Mouse (Mus musculus): ENCODE results near the gene Hist3h2ba. TPM values are rescaled to one million over a fixed set of nuclear protein-coding genes. Genes with fewer than 3 reads are reported as not detected.

Hist3h2ba gene
- polyA plus RNA-seq, 1 experiment: 726 TPM

DNA sequence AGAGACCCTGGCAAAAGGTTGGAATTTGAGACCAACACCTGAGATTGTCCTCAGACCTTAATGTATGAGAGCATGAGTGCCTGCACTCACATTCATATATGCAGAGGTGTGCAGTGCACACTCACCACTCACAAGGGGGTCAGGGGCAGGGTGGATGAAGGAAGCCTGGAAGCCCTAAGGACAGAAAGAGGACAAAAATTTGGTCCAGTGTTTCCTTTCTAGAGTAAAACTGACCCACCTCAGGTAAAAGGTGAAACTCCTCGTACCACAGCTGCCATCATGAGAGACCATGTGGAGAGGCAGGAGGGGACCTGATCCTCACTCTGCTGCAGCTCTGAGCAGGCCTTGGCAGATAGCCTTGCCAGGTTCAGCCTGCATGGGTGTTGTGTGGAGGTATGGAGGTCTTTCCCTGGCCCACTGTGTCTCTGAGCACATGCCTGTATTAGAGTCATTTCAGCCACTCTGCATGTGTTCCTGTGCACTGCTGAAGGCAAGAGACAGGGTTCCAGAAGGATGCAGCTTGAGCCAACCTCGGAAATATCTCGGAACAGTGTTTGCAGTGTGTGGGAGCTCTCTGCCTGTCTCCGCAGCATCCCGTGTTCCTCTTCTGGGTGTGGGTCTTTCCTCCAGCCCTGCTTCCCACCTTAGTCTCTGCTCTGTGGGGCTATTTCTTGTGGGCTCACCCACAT is 8.7 kb downstream of the Hist3h2ba start:
- no peak for DNase-seq (ENCODE audit: low read depth)
- TF ChIP-seq POLR2A (IDR thresholded peaks at IDR 0.05; ENCODE audit: borderline replicate concordance, extremely low read depth, insufficient read depth, insufficient read length, poor library complexity, severe bottlenecking) (no peak), CTCF (IDR thresholded peaks at IDR 0.05; ENCODE audit: borderline replicate concordance, extremely low read depth, insufficient read depth, insufficient read length) (no peak)

DNA sequence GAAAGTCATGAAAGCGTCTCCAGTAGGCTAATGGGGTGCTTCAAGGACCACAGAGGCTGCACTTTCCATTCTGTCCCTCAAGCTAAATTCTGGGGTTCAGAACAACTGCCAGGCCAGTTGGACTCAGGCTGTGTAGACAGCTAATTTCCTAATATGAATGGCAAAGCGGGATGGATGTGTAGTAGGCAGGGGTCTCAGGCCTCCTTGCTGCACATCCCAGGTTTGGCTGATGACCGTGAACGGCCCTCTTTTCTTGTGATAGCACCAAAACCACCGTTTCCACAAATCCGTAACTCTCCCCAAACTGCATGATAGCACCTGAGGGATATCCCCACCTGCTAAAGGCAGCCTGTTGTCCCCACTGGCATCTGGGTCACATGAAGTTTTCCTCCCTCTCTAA is 9.8 kb downstream of the Hist3h2ba start:
- DNase-seq (ENCODE audit: low read depth): no peak
- TF ChIP-seq POLR2A (IDR thresholded peaks at IDR 0.05; ENCODE audit: borderline replicate concordance, extremely low read depth, insufficient read depth, insufficient read length, poor library complexity, severe bottlenecking): no peak
- TF ChIP-seq CTCF (IDR thresholded peaks at IDR 0.05; ENCODE audit: borderline replicate concordance, extremely low read depth, insufficient read depth, insufficient read length): no peak

DNA sequence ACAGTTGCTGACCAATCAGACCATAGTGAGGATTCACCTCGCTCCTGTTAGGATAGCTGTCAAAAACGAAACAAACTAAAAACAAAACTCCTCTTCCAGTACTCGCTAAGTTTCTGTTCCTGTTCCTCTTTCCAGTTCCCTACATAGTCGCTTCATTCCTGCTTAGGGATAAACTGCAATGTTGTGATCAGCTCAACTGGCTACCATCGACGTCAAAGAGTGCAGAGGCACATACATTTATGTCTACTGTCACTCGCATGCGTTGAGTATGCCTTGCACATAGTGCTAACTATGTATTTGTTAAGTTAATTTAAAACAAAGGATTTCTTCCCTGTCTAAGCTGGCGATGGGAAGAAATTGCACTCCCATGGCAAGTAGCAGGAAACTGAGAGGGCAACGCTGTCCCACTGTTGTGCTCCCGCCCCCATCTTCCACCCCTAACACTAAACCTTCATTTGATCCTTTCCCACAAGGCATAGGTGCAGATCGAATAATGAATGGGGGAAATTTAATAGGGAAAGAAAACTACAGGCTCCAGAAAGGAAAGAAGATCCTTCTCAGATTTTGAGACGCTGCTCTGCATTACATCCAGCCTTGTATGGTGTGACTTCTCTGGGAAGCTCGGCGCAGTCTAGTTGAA is 10.6 kb downstream of the Hist3h2ba start:
- no peak for DNase-seq (ENCODE audit: low read depth)
- TF ChIP-seq CTCF (IDR thresholded peaks at IDR 0.05; ENCODE audit: borderline replicate concordance, extremely low read depth, insufficient read depth, insufficient read length): no peak
- TF ChIP-seq POLR2A (IDR thresholded peaks at IDR 0.05; ENCODE audit: borderline replicate concordance, extremely low read depth, insufficient read depth, insufficient read length, poor library complexity, severe bottlenecking): no peak

DNA sequence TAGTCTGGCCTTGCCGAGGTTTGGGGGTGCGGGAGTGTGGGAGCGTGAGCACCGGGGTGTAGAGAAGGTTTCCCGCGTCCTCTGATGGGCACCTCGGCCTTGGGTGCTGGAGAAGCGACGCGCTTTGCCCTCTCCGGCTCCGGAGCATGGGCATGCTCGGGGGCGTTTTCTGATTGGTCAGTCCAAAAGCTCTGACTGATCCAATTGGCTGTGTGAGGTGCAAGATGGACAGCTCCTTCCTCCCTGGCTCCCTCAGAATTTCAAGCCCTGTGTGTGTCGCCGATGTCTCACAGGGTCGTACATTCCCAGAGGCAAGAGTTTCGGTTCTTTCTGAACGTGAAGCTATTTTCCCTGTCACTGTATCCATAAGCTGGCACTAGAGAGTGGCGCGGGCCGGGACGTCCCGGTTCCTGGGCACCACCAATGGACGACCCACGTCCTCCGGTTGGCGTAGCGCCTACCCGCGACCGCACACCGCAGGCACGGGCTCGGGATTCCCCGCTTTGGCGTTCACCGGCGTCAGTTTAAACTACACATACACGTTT is 11.3 kb downstream of the Hist3h2ba start:
- TF ChIP-seq POLR2A (IDR thresholded peaks at IDR 0.05; ENCODE audit: borderline replicate concordance, extremely low read depth, insufficient read depth, insufficient read length, poor library complexity, severe bottlenecking): no peak
- peak; percentile 31; the same call in 1 of the 2 replicates for TF ChIP-seq CTCF (IDR thresholded peaks at IDR 0.05; ENCODE audit: borderline replicate concordance, extremely low read depth, insufficient read depth, insufficient read length)
- peak; percentile 93 for DNase-seq (ENCODE audit: low read depth)

DNA sequence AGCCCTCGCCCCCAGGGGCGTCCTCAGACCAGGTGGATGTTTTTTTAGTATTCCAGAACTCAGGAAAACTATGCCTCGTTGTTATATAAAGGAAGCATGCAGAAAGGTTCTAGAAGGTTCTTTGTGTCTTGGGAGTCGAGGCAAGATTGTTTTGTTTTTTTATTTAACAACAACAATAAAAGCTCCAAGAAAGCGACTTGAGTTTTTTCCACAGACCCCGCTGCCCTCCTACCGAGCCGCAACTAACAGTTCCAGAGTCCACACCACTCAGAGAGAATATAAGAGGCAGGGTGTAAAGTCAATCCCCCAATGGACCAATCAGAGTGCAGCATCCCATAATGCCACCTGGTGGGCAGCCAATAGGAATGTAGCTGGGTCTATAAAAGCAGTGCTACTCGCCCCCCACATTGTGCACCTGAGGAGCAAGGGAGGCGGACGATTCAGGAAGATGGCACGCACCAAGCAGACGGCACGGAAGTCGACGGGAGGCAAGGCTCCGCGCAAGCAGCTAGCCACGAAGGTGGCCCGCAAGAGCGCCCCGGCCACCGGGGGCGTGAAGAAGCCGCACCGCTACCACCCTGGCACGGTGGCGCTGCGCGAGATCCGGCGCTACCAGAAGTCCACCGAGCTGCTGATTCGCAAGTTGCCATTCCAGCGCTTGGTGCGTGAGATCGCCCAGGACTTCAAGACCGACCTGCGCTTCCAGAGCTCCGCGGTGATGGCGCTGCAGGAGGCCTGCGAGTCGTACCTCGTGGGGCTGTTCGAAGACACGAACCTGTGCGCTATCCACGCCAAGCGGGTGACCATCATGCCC is 12.9 kb downstream of the Hist3h2ba start:
- TF ChIP-seq POLR2A (IDR thresholded peaks at IDR 0.05; ENCODE audit: borderline replicate concordance, extremely low read depth, insufficient read depth, insufficient read length, poor library complexity, severe bottlenecking): no peak
- no peak for TF ChIP-seq CTCF (IDR thresholded peaks at IDR 0.05; ENCODE audit: borderline replicate concordance, extremely low read depth, insufficient read depth, insufficient read length)
- no peak for DNase-seq (ENCODE audit: low read depth)

DNA sequence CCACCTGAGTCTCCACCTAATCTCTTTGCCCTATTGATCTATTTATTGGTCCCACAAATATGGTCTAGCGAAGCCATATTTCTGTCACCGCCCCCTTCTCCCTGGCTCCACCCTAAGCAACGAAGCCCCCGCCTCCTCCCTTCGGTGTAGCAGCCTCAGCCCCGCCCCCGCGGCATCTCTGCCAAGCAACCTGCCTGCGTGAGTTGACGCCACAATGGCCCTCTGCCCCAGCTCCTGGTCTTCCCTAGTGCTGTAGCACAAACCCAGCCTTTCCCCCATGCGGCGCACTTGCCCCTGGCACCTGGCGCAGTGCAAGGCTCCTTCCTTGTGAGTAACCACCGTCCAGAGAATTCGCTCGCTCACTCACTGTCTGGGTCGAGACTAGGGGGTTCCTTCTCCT is 14.8 kb downstream of the Hist3h2ba start:
- DNase-seq (ENCODE audit: low read depth): peak; percentile 46
- TF ChIP-seq POLR2A (IDR thresholded peaks at IDR 0.05; ENCODE audit: borderline replicate concordance, extremely low read depth, insufficient read depth, insufficient read length, poor library complexity, severe bottlenecking): no peak
- TF ChIP-seq CTCF (IDR thresholded peaks at IDR 0.05; ENCODE audit: borderline replicate concordance, extremely low read depth, insufficient read depth, insufficient read length): no peak

DNA sequence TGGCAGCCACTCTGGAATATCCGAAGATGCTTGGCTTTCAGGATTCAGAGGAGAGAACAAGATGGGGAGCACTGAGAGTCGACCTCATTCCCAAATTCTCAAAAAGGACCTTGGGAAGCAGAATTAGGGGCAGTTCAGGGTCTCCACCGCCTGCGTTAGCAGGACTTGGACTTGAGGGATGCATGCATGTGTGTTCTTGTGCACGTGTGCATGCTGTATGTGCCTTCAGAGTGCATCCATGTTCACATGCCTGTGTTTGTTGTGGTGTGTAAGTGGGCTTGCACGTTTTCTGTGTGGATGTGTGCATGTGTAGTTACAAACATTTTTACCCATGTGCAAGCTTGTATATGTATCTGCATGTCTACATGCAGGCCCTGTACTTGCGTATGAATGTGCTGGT is 15.5 kb downstream of the Hist3h2ba start:
- TF ChIP-seq POLR2A (IDR thresholded peaks at IDR 0.05; ENCODE audit: borderline replicate concordance, extremely low read depth, insufficient read depth, insufficient read length, poor library complexity, severe bottlenecking) (no peak), CTCF (IDR thresholded peaks at IDR 0.05; ENCODE audit: borderline replicate concordance, extremely low read depth, insufficient read depth, insufficient read length) (no peak)
- DNase-seq (ENCODE audit: low read depth): no peak

DNA sequence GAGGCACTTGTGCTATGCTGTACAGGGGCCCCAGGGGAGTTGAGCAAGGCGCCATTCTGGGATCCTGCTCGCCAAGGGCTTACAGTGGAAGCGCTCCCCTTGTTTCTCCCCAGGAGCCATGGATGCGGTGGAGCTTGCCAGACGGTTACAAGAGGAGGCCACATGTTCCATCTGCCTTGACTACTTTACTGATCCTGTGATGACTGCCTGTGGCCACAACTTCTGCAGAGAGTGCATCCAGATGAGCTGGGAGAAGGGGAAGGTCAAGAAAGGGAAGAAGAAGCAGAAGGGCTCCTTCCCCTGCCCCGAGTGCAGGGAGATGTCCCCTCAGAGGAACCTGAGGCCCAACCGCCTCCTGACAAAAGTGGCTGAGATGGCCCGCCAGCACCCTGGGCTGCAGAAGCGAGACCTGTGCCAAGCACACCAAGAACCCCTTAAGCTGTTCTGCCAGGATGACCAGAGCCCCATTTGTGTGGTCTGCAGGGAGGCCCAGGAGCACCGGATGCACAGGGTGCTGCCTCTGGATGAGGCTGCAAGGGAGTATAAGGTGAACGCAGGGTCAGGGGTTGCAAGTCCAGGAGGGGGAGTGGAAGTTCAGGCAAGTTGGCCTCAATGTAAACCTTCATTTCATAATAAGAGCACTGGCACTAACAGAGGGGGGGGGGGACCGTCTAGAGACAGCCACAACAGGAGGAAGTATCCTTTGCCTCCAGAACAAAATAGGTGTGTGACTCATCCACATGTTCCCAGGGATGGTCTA is 16.5 kb downstream of the Hist3h2ba start:
- TF ChIP-seq CTCF (IDR thresholded peaks at IDR 0.05; ENCODE audit: borderline replicate concordance, extremely low read depth, insufficient read depth, insufficient read length) (no peak), POLR2A (IDR thresholded peaks at IDR 0.05; ENCODE audit: borderline replicate concordance, extremely low read depth, insufficient read depth, insufficient read length, poor library complexity, severe bottlenecking) (no peak)
- DNase-seq (ENCODE audit: low read depth): no peak

DNA sequence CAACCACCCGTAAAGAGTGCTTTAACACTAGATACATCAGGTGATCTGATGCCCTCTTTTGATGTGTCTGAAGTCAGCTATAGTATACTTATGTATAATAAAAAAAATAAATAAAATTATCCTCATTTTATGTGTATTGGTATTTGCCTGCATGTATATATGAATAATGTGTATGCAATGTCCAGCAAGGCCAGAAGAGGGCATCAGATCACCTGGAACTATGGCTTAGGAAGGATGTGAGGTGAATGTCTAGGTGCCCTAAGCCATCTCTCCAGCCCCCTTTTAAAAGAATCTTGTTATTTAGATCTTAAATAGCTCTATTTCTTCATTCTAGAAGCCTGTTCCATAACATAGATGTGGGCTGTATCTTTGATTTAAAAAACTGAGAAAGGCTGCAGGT is 18.6 kb downstream of the Hist3h2ba start:
- TF ChIP-seq POLR2A (IDR thresholded peaks at IDR 0.05; ENCODE audit: borderline replicate concordance, extremely low read depth, insufficient read depth, insufficient read length, poor library complexity, severe bottlenecking): no peak
- TF ChIP-seq CTCF (IDR thresholded peaks at IDR 0.05; ENCODE audit: borderline replicate concordance, extremely low read depth, insufficient read depth, insufficient read length): peak; percentile 22; the same call in 1 of the 2 replicates
- no peak for DNase-seq (ENCODE audit: low read depth)

DNA sequence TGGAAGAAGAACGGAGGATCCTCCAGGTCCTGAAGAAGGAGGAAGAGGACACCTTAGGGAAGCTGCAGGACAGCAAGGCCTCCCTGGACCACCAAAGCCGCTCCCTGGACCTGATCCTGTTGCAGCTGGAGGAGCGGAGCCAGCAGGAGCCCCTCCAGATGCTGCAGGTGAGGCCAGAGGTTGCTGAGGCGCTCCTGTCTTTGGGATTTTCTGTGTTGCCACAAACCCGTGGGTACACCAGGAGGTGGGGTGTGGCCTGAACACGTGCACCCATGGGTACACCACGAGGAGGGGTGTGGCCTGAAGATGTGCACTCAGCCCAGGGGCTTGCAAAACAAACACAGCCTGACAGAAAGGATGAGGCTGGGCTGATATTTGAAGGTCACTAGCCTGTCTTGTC is 19.8 kb downstream of the Hist3h2ba start:
- DNase-seq (ENCODE audit: low read depth): no peak
- TF ChIP-seq POLR2A (IDR thresholded peaks at IDR 0.05; ENCODE audit: borderline replicate concordance, extremely low read depth, insufficient read depth, insufficient read length, poor library complexity, severe bottlenecking) (no peak), CTCF (IDR thresholded peaks at IDR 0.05; ENCODE audit: borderline replicate concordance, extremely low read depth, insufficient read depth, insufficient read length) (no peak)
